Mouse (Mus musculus): ENCODE measurements around the gene Hcn2. TPM values are rescaled to one million over a fixed set of nuclear protein-coding genes. Genes with fewer than 3 reads are reported as not detected.

Gene Hcn2
- polyA plus RNA-seq, 1 experiment from 2014 or later, result 0.04 TPM

GRCm38 (mm10) chr10:79717640-79718357 lies 1.4 kb downstream of the Hcn2 start:
- Histone ChIP-seq H3K4me1 (peaks cover 20% of the 10 kb centered on the region), H3K4me3 (peak overlapping the region; percentile 66), H3K27me3 (replicated peaks; ENCODE audit: low read depth, poor library complexity, severe bottlenecking) (peaks cover 71% of the 10 kb centered on the region), H3K27ac (replicated peaks) (no peak overlapping the region), H3K36me3 (replicated peaks) (peaks cover 2% of the 10 kb centered on the region; the same call in 1 of the 2 replicates), H3K9me3 (no peaks in the 10 kb centered on the region)
- 5% methylated on average over 43 of the region's 43 CpGs for WGBS
- peak; percentile 87 for DNase-seq (ENCODE audit: low spot score)

DNA sequence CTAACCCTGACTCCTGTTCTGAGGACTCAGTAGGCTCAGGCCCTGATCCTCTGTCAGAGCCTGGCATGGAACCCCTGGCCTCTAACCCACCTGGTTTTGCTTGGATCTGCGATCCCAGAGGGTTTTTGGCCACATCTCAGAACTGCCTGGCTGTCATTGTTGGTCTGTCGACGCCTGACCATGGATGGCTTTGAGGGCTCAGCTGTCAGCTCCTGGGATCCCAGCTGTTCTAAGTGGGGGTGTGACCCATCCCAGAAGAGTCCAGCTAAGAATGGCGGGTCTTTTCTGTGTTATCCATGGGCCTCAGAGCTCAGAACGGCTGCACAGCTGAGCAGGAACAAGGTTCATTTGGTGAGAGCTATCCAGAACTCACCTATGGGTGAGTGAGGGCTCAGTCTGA lies 4.7 kb downstream of the Hcn2 start:
- WGBS, result 79% methylated on average over 5 of the region's 5 CpGs
- H3K27ac ChIP-seq (replicated peaks), result no peak overlapping the region
- no peaks in the 10 kb centered on the region for H3K9me3 ChIP-seq
- H3K27me3 ChIP-seq (replicated peaks; ENCODE audit: low read depth, poor library complexity, severe bottlenecking), result peaks cover 42% of the 10 kb centered on the region
- no peaks in the 10 kb centered on the region for H3K36me3 ChIP-seq (replicated peaks)
- DNase-seq (ENCODE audit: low spot score), result no peak
- H3K4me3 ChIP-seq, result no peak overlapping the region
- H3K4me1 ChIP-seq, result peaks cover 20% of the 10 kb centered on the region

- H3K4me3 ChIP-seq, result no peak overlapping the region
- no peak for DNase-seq (ENCODE audit: low spot score)
- no peak overlapping the region for H3K27ac ChIP-seq (replicated peaks)
- peaks cover 23% of the 10 kb centered on the region for H3K27me3 ChIP-seq (replicated peaks; ENCODE audit: low read depth, poor library complexity, severe bottlenecking)
- no peaks in the 10 kb centered on the region for H3K36me3 ChIP-seq (replicated peaks)
- WGBS, result 71% methylated on average over 6 of the region's 6 CpGs
- no peaks in the 10 kb centered on the region for H3K9me3 ChIP-seq
- peaks cover 3% of the 10 kb centered on the region; the same call in 1 of the 2 replicates for H3K4me1 ChIP-seq
Measured at GRCm38 (mm10) chr10:79723047-79723446, 6.6 kb downstream of the Hcn2 start.

DNA sequence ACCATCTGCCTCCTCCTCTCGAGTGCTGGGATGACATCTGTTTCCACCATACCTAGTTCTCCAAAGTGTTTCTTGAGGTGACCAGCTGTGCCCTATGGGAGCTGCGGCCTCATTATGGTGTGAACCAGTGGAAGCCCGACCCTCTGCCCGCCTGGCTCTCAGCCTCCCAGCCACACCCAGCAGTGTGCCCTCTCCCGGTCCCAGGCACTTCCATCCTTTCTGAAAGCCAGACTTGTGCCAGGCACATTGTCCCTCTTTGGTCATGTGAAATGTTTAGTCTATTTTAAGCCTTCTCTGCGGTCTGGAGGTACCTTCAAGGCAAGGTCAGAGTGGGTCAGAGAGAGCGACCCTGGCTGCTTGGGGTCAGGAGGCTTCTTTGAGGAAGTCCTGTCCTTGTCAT lies 7.3 kb downstream of the Hcn2 start:
- WGBS, result 83% methylated on average over 7 of the region's 7 CpGs
- H3K27ac ChIP-seq (replicated peaks), result no peak overlapping the region
- DNase-seq (ENCODE audit: low spot score), result no peak
- no peak overlapping the region for H3K4me3 ChIP-seq
- 0 out of 2 replicates have a peak, but pooled peaks cover 3% of the 10 kb centered on the region for H3K4me1 ChIP-seq
- H3K9me3 ChIP-seq, result no peaks in the 10 kb centered on the region
- H3K36me3 ChIP-seq (replicated peaks), result no peaks in the 10 kb centered on the region
- peaks cover 16% of the 10 kb centered on the region for H3K27me3 ChIP-seq (replicated peaks; ENCODE audit: low read depth, poor library complexity, severe bottlenecking)

GRCm38 (mm10) chr10:79726090-79726489 lies 9.7 kb downstream of the Hcn2 start:
- Histone ChIP-seq H3K9me3 (no peaks in the 10 kb centered on the region), H3K36me3 (replicated peaks) (no peaks in the 10 kb centered on the region), H3K27ac (replicated peaks) (no peak overlapping the region), H3K4me3 (no peak overlapping the region), H3K4me1 (0 out of 2 replicates have a peak, but pooled peaks cover 3% of the 10 kb centered on the region), H3K27me3 (replicated peaks; ENCODE audit: low read depth, poor library complexity, severe bottlenecking) (no peaks in the 10 kb centered on the region)
- DNase-seq (ENCODE audit: low spot score), result peak; percentile 62
- WGBS, result 26% methylated on average over 11 of the region's 11 CpGs

GRCm38 (mm10) chr10:79728323-79729249 lies 12.2 kb downstream of the Hcn2 start:
- H3K9me3 ChIP-seq, result no peaks in the 10 kb centered on the region
- 72% methylated on average over 28 of the region's 28 CpGs for WGBS
- 0 out of 2 replicates have a peak, but pooled peaks cover 3% of the 10 kb centered on the region for H3K4me1 ChIP-seq
- no peak overlapping the region for H3K4me3 ChIP-seq
- no peak overlapping the region for H3K27ac ChIP-seq (replicated peaks)
- peaks cover 10% of the 10 kb centered on the region for H3K36me3 ChIP-seq (replicated peaks)
- no peak for DNase-seq (ENCODE audit: low spot score)
- H3K27me3 ChIP-seq (replicated peaks; ENCODE audit: low read depth, poor library complexity, severe bottlenecking), result no peaks in the 10 kb centered on the region

- no peak for DNase-seq (ENCODE audit: low spot score)
- 0 out of 2 replicates have a peak, but pooled peaks cover 3% of the 10 kb centered on the region for H3K4me1 ChIP-seq
- no peaks in the 10 kb centered on the region; the same call in 1 of the 2 replicates for H3K9me3 ChIP-seq
- H3K27ac ChIP-seq (replicated peaks), result no peak overlapping the region
- peaks cover 19% of the 10 kb centered on the region for H3K36me3 ChIP-seq (replicated peaks)
- 89% methylated on average over 13 of the region's 13 CpGs for WGBS
- H3K27me3 ChIP-seq (replicated peaks; ENCODE audit: low read depth, poor library complexity, severe bottlenecking), result peaks cover 3% of the 10 kb centered on the region; the same call in 1 of the 2 replicates
- no peak overlapping the region for H3K4me3 ChIP-seq
Measured at GRCm38 (mm10) chr10:79729357-79729965, 13.0 kb downstream of the Hcn2 start.

DNA sequence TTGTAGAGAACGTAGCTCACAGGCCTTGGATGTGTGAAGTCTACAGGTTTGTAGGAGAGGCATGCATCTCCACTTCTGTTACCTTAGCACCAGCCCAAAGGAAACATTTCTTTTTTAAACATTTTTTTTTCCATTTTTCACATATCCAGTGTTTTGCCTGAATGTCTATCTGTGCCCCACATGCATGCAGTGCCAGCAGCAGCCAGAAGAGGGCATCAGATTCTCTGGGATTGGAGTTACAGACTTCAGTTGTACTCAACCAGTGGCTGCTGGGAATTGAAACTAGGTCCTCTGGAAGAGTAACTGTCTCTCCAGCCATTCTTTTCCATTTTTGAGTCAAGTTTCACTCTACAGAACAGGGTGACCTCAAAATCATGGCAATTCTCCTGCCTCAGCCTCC lies 16.1 kb downstream of the Hcn2 start:
- no peak overlapping the region; the same call in 1 of the 2 replicates for H3K4me3 ChIP-seq
- no peak overlapping the region for H3K27ac ChIP-seq (replicated peaks)
- peaks cover 10% of the 10 kb centered on the region for H3K4me1 ChIP-seq
- peaks cover 49% of the 10 kb centered on the region for H3K36me3 ChIP-seq (replicated peaks)
- H3K27me3 ChIP-seq (replicated peaks; ENCODE audit: low read depth, poor library complexity, severe bottlenecking), result peaks cover 30% of the 10 kb centered on the region
- H3K9me3 ChIP-seq, result peaks cover 24% of the 10 kb centered on the region; the same call in 1 of the 2 replicates
- DNase-seq (ENCODE audit: low spot score), result no peak
- 97% methylated on average over 1 of the region's 1 CpGs for WGBS

GRCm38 (mm10) chr10:79733847-79734246 lies 17.4 kb downstream of the Hcn2 start:
- H3K36me3 ChIP-seq (replicated peaks), result peaks cover 63% of the 10 kb centered on the region
- H3K27me3 ChIP-seq (replicated peaks; ENCODE audit: low read depth, poor library complexity, severe bottlenecking), result peaks cover 30% of the 10 kb centered on the region
- H3K9me3 ChIP-seq, result peaks cover 38% of the 10 kb centered on the region
- DNase-seq (ENCODE audit: low spot score), result no peak
- peaks cover 10% of the 10 kb centered on the region for H3K4me1 ChIP-seq
- H3K27ac ChIP-seq (replicated peaks), result no peak overlapping the region
- WGBS, result 95% methylated on average over 15 of the region's 15 CpGs
- no peak overlapping the region for H3K4me3 ChIP-seq

GRCm38 (mm10) chr10:79735361-79735760 lies 18.9 kb downstream of the Hcn2 start:
- Histone ChIP-seq H3K4me1 (peaks cover 10% of the 10 kb centered on the region), H3K4me3 (peak overlapping the region; percentile 33), H3K36me3 (replicated peaks) (peaks cover 78% of the 10 kb centered on the region), H3K9me3 (peaks cover 53% of the 10 kb centered on the region), H3K27me3 (replicated peaks; ENCODE audit: low read depth, poor library complexity, severe bottlenecking) (peaks cover 30% of the 10 kb centered on the region), H3K27ac (replicated peaks) (no peak overlapping the region)
- WGBS, result 38% methylated on average over 52 of the region's 52 CpGs
- no peak for DNase-seq (ENCODE audit: low spot score)

GRCm38 (mm10) chr10:79736706-79737105 lies 20.3 kb downstream of the Hcn2 start:
- H3K4me3 ChIP-seq, result no peak overlapping the region
- H3K4me1 ChIP-seq, result peaks cover 10% of the 10 kb centered on the region
- peaks cover 30% of the 10 kb centered on the region for H3K27me3 ChIP-seq (replicated peaks; ENCODE audit: low read depth, poor library complexity, severe bottlenecking)
- H3K27ac ChIP-seq (replicated peaks), result no peak overlapping the region
- peaks cover 63% of the 10 kb centered on the region for H3K9me3 ChIP-seq
- WGBS, result 91% methylated on average over 14 of the region's 14 CpGs
- DNase-seq (ENCODE audit: low spot score), result no peak
- H3K36me3 ChIP-seq (replicated peaks), result peaks cover 91% of the 10 kb centered on the region

- DNase-seq (ENCODE audit: low spot score), result no peak
- Histone ChIP-seq H3K4me3 (0 out of 2 replicates have a peak overlapping the region, but pooled peaks have one; percentile 6), H3K9me3 (peaks cover 63% of the 10 kb centered on the region), H3K4me1 (peaks cover 10% of the 10 kb centered on the region), H3K27ac (replicated peaks) (no peak overlapping the region), H3K36me3 (replicated peaks) (peaks cover 99% of the 10 kb centered on the region), H3K27me3 (replicated peaks; ENCODE audit: low read depth, poor library complexity, severe bottlenecking) (peaks cover 30% of the 10 kb centered on the region)
- WGBS, result 88% methylated on average over 10 of the region's 10 CpGs
Measured at GRCm38 (mm10) chr10:79738259-79738658, 21.8 kb downstream of the Hcn2 start.
